In the genomic region with DNA sequence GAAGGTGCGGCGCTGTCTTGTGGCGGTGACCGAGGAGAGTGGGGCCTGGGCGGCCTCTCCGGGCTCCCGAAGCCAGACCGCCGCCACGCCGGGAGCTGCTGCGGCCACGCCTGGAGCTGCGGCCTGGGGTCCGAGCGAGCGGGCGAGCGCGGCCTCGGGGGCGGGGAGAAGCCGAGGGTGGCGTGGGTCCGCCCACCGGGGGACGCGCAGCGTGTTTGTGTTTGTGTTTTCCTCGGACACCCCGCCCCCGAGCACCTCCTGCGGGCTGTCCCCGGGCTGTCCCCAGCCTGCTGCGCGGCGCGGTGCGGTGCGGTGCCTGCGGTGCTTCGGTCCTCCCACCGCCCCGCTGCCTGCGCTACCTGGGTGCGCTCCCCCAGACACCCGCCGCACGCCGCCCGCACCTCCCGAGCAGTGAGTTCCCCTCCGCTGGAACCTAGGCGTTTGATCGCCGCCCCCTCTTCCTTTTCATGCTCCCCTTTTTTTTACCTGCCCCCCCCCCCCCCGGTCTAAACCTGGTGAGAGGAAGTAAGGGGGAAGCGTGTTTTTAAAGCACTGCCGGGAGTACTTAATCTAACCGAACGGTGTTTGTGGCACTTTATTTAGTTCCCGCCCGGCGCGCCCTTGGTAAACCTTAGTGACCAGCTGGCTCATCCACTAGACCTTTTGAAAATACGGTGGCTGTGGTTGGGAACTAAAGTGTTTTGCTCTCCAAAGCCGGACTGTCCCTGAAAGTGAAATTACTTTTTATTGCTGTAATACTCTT, we compare ENCODE assay signal across 7 mouse cellular contexts. TPM values are rescaled to one million over a fixed set of nuclear protein-coding genes. Genes with fewer than 3 reads are reported as not detected.
DNase-seq lines count a peak whose midpoint lies in the region; ATAC-seq and TF ChIP-seq lines count a peak whose summit lies in the region.

No protein-coding gene starts in this region.

- peaks cover 20% of the 10 kb centered on the region for H3K4me1 ChIP-seq in G1E (ENCODE audit: insufficient read depth, low read depth, low read length)

- TF ChIP-seq CTCF in G1E (IDR thresholded peaks at IDR 0.05; ENCODE audit: low read depth, low read length) = no peak
- no peak; the same call in 1 of the 2 replicates for TF ChIP-seq CTCF in left cerebral cortex, adult 2 months (IDR thresholded peaks at IDR 0.05)

- intact Hi-C loops in left cerebral cortex, adult 2 months (cut with DNase I) = loop anchor here (2.0 to 5.0 kb wide), 4 partner anchors 95 to 265 kb away; no protein-coding TSS in a partner anchor

- DNase-seq in G1E (ENCODE audit: low spot score) = peak; percentile 47
- DNase-seq in adrenal gland, postnatal 4 days (ENCODE audit: low spot score in 2 of 2) = peak; percentile 19 to 28
- peak; percentile 51 to 58 for DNase-seq in left cerebral cortex, adult 2 months (ENCODE audit: extremely low spot score in 1 of 2, low spot score in 2 of 2)
- DNase-seq in right cerebral cortex, postnatal 25 days = peak; percentile 62

- peaks cover 33% of the 10 kb centered on the region for H3K36me3 ChIP-seq in G1E (replicated peaks)

- H3K9me3 ChIP-seq in G1E (replicated peaks) = no peaks in the 10 kb centered on the region

- ATAC-seq in G1E (ENCODE audit: extremely low read depth, insufficient number of reproducible peaks, low FRiP score, poor library complexity, severe bottlenecking) = peak; percentile 36
- ATAC-seq in erythroid progenitor cell, adult 5-6 weeks (replicated peaks; ENCODE audit: low FRiP score, poor library complexity, severe bottlenecking) = peak; percentile 68
- ATAC-seq in hematopoietic stem cell, adult 5-6 weeks (replicated peaks in 1 of 2; ENCODE audit: insufficient read depth in 1 of 2, low FRiP score in 2 of 2, low TSS enrichment in 1 of 2, low read depth in 1 of 2, poor library complexity in 2 of 2, severe bottlenecking in 2 of 2) = peak; percentile 48 to 57
- ATAC-seq in megakaryocyte, adult 5-6 weeks (ENCODE audit: poor library complexity, severe bottlenecking) = peak; percentile 36

- no peaks in the 10 kb centered on the region for H3K27me3 ChIP-seq in G1E (ENCODE audit: insufficient read depth, low read length)

- H3K27ac ChIP-seq in left cerebral cortex, adult 2 months = peak overlapping the region; percentile 97

- peak overlapping the region; percentile 91 for H3K4me3 ChIP-seq in G1E (ENCODE audit: low read depth, low read length)
- H3K4me3 ChIP-seq in left cerebral cortex, adult 2 months = peak overlapping the region; percentile 76

RNA-seq across cellular contexts. Expression of a gene that starts 0.6 kb away (rescaled TPM):
- total RNA-seq in G1E (2014; fragmentation: Nextera tagmentation) = 156 and 178 TPM in 2 replicates
- 124 and 136 TPM in 2 replicates for total RNA-seq in G1E (2017)
- polyA plus RNA-seq in G1E (2012) = 5.7 and 6.7 TPM in 2 replicates
- 10 to 100 TPM; 91.6 to 98.7 TPM for total RNA-seq in adrenal gland, postnatal 4 days (2021)
- total RNA-seq in erythroid progenitor cell, adult 5-6 weeks (2015; ENCODE audit: low replicate concordance) = 61.6 and 73.4 TPM in 2 replicates
- total RNA-seq in erythroid progenitor cell, adult 5-6 weeks (2017; ENCODE audit: low replicate concordance) = 80.9 and 86.6 TPM in 2 replicates
- total RNA-seq in hematopoietic stem cell, adult 5-6 weeks (2017) = 149 and 164 TPM in 2 replicates
- total RNA-seq in left cerebral cortex, adult 2 months (2021) = 10 to 100 TPM; 68.3 to 76.9 TPM
- total RNA-seq in megakaryocyte, adult 5-6 weeks (2015) = 81.1 and 82.9 TPM in 2 replicates
- total RNA-seq in megakaryocyte, adult 5-6 weeks (2017) = 102 and 111 TPM in 2 replicates

Comparison
In these comparisons a context has a peak if more than half of its experiments do, and no peak if none do; other contexts are left out.
1. Peak in every context shown above with its lines: DNase-seq, ATAC-seq, H3K4me3 ChIP-seq and H3K27ac ChIP-seq.